Mouse (Mus musculus): ENCODE results near the gene Sept12.

Sept12 gene

GRCm38 (mm10) chr16:4976180-4976579 is 21.5 kb downstream of the Sept12 start:
- DNase-seq (ENCODE audit: inconsistent ontology term): no peak

- DNase-seq (ENCODE audit: inconsistent ontology term): no peak
Measured at GRCm38 (mm10) chr16:4974521-4974920, 23.1 kb downstream of the Sept12 start.

- no peak for DNase-seq (ENCODE audit: inconsistent ontology term)
Measured at GRCm38 (mm10) chr16:4971626-4972025, 26.0 kb downstream of the Sept12 start.

GRCm38 (mm10) chr16:4969055-4969843 is 28.4 kb downstream of the Sept12 start:
- DNase-seq (ENCODE audit: inconsistent ontology term): no peak

GRCm38 (mm10) chr16:4968426-4968825 is 29.2 kb downstream of the Sept12 start:
- DNase-seq (ENCODE audit: inconsistent ontology term): no peak

- DNase-seq (ENCODE audit: inconsistent ontology term): no peak
Measured at GRCm38 (mm10) chr16:4965392-4966129, 32.1 kb downstream of the Sept12 start.

GRCm38 (mm10) chr16:4964731-4965391 is 32.8 kb downstream of the Sept12 start:
- no peak for DNase-seq (ENCODE audit: inconsistent ontology term)

- peak; percentile 99 for DNase-seq (ENCODE audit: inconsistent ontology term)
Measured at GRCm38 (mm10) chr16:4963797-4964709, 33.6 kb downstream of the Sept12 start, which contains the start of gene Anks3. TSS of gene Anks3 (minus strand) at chr16:4964205.

GRCm38 (mm10) chr16:4963346-4963745 is 34.3 kb downstream of the Sept12 start:
- no peak for DNase-seq (ENCODE audit: inconsistent ontology term)

GRCm38 (mm10) chr16:4960260-4960659 is 37.4 kb downstream of the Sept12 start:
- DNase-seq (ENCODE audit: inconsistent ontology term): no peak

- DNase-seq (ENCODE audit: inconsistent ontology term): no peak
Measured at GRCm38 (mm10) chr16:4957446-4957845, 40.2 kb downstream of the Sept12 start.

- DNase-seq (ENCODE audit: inconsistent ontology term): no peak
Measured at GRCm38 (mm10) chr16:4956609-4957008, 41.0 kb downstream of the Sept12 start.

- DNase-seq (ENCODE audit: inconsistent ontology term): no peak
Measured at GRCm38 (mm10) chr16:4947378-4947777, 50.3 kb downstream of the Sept12 start.

- no peak for DNase-seq (ENCODE audit: inconsistent ontology term)
Measured at GRCm38 (mm10) chr16:4946155-4946554, 51.5 kb downstream of the Sept12 start.

GRCm38 (mm10) chr16:4945415-4945814 is 52.2 kb downstream of the Sept12 start:
- DNase-seq (ENCODE audit: inconsistent ontology term): no peak

GRCm38 (mm10) chr16:4943431-4943830 is 54.2 kb downstream of the Sept12 start:
- no peak for DNase-seq (ENCODE audit: inconsistent ontology term)

GRCm38 (mm10) chr16:4942868-4943267 is 54.8 kb downstream of the Sept12 start:
- no peak for DNase-seq (ENCODE audit: inconsistent ontology term)

GRCm38 (mm10) chr16:4941016-4941415 is 56.6 kb downstream of the Sept12 start:
- no peak for DNase-seq (ENCODE audit: inconsistent ontology term)

- DNase-seq (ENCODE audit: inconsistent ontology term): no peak
Measured at GRCm38 (mm10) chr16:4940311-4940850, 57.3 kb downstream of the Sept12 start.

GRCm38 (mm10) chr16:4939412-4939811 is 58.2 kb downstream of the Sept12 start:
- peak; percentile 69 for DNase-seq (ENCODE audit: inconsistent ontology term)

- peak; percentile 94 for DNase-seq (ENCODE audit: inconsistent ontology term)
Measured at GRCm38 (mm10) chr16:4938989-4939388, 58.7 kb downstream of the Sept12 start.
